Mouse (Mus musculus): ENCODE results near the gene Isg20l2. TPM values are rescaled to one million over a fixed set of nuclear protein-coding genes. Genes with fewer than 3 reads are reported as not detected.

Gene Isg20l2
- polyA plus RNA-seq, 1 experiment from 2014 or later, result 62.5 TPM

DNA sequence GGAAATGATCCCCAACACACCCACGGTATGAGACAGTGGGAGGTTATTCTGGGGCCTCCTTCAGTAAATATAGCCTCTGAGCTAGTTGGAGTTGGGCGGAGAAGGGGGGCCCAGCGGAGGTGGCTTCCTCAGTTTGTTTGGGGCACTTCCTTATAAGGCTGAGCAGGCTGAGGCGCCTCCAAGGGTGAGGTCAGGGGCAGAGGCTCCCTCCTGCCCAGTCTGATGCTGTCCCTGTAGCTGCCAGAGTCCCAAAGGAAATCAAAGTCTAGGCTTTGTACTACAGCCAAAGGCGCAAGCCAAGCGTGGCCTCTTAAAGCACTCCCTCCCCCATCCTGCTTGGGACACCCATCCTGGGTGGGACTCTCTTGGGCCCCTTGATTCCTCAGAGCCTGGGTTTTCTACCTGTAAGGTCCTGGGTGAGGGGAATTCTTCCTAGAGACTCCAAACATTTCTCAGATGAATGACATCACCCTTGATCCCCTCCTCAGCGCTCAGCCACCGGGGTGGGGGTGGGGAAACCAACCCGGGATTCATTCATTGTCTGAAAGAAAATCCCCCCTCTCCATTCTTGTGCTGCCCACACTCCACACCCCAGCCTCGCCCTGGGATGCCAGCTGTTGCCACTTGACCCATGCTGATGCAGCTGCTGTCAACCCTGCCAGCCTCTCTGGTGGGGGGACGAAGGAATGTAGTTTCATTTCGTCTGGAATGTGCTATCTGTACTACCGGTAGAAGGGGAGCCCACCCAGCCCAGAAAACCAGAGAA is 52.9 kb downstream of the Isg20l2 start:
- Histone ChIP-seq H3K9ac (peak overlapping the region; percentile 34; the same call in 1 of the 2 replicates), H3K4me1 (peaks cover 98% of the 10 kb centered on the region), H3K9me3 (replicated peaks) (no peaks in the 10 kb centered on the region), H3K36me3 (peaks cover 3% of the 10 kb centered on the region; the same call in 1 of the 2 replicates), H3K27me3 (no peaks in the 10 kb centered on the region), H3K4me3 (replicated peaks) (peak overlapping the region; percentile 6; the same call in 1 of the 2 replicates), H3K4me2 (peak overlapping the region; percentile 49), H3K27ac (peak overlapping the region; percentile 95)
- 4% methylated on average over 13 of the region's 13 CpGs for WGBS
- peak; percentile 74 for ATAC-seq (replicated peaks; ENCODE audit: low FRiP score)

DNA sequence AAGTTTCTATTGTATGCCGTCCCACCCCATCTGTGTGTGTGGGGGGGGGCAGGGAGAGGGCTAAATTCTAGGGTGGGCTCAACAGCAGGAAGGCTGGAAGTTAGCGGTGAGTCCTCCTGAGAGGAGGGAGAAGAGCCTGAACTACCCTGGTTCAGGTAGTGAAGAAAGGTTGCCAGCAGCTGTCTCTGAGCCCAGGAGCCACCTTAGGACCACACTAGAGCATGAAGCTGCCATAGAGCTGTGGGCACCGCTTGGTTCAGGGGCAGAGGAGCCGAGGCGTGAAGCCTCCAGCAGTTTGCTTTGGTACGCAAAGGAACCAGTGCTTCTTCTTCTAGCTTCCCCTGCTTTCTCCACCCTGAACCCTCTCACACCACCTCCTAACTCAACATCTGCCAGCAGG is 53.5 kb downstream of the Isg20l2 start:
- Histone ChIP-seq H3K4me3 (replicated peaks) (peak overlapping the region; percentile 6; the same call in 1 of the 2 replicates), H3K27me3 (peaks cover 3% of the 10 kb centered on the region), H3K9ac (no peak overlapping the region), H3K36me3 (no peaks in the 10 kb centered on the region), H3K9me3 (replicated peaks) (no peaks in the 10 kb centered on the region), H3K4me1 (peaks cover 96% of the 10 kb centered on the region), H3K4me2 (peak overlapping the region; percentile 49), H3K27ac (peak overlapping the region; percentile 95)
- ATAC-seq (replicated peaks; ENCODE audit: low FRiP score), result no peak
- WGBS, result 42% methylated on average over 6 of the region's 6 CpGs

- Histone ChIP-seq H3K9ac (0 out of 2 replicates have a peak overlapping the region, but pooled peaks have one; percentile 21), H3K4me1 (peaks cover 92% of the 10 kb centered on the region), H3K27me3 (peaks cover 8% of the 10 kb centered on the region), H3K36me3 (no peaks in the 10 kb centered on the region), H3K27ac (peak overlapping the region; percentile 95), H3K4me2 (peak overlapping the region; percentile 49; the same call in 1 of the 2 replicates), H3K9me3 (replicated peaks) (no peaks in the 10 kb centered on the region), H3K4me3 (replicated peaks) (no peak overlapping the region)
- WGBS, result 36% methylated on average over 3 of the region's 3 CpGs
- ATAC-seq (replicated peaks; ENCODE audit: low FRiP score), result no peak
These were observed 54.0 kb downstream of the Isg20l2 start for GRCm38 (mm10) chr3:87984094-87984493.

DNA sequence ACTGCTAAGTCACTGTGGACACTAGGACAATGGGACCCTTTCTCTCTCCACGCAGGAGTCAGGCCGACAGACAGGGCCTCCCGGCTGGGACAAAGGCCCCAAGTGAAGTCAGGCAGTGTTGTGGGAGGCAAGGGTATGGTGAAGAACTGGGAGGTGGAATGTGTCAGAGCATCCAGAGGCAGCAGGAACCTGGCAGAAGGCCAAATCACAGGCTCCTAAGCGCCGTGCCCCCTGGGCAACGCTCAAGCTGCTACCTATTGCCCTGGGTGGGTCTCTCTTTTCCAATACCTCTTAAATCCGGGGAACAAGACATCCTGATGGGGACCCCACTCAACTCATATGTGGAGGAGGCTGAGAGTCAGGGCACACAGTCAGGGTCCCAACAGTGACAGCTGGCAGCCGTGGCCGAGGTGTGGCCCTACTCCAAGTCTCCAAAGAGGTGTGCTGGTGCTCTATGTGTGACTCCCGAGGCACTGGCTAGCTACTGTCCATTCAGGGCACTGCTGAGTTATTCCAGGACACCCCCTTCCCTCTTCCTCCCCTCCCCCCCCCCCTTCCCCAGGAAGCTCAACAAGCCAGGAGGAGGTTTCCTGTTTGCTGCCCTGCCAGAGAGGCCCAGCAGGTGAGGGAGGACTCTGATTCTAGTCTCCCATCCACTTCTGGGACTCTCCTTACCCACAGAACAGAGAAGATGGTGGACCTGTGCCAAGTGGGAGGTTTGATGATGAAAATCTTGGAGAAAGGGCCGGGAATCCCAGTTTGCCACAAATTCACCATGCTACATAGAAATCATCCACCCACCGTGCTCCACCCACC is 55.6 kb downstream of the Isg20l2 start:
- H3K36me3 ChIP-seq, result no peaks in the 10 kb centered on the region
- 0 out of 2 replicates have a peak overlapping the region, but pooled peaks have one; percentile 14 for H3K9ac ChIP-seq
- H3K4me2 ChIP-seq, result peak overlapping the region; percentile 27; the same call in 1 of the 2 replicates
- no peak overlapping the region for H3K4me3 ChIP-seq (replicated peaks)
- peaks cover 76% of the 10 kb centered on the region for H3K4me1 ChIP-seq
- H3K9me3 ChIP-seq (replicated peaks), result no peaks in the 10 kb centered on the region
- peak overlapping the region; percentile 82 for H3K27ac ChIP-seq
- peaks cover 24% of the 10 kb centered on the region for H3K27me3 ChIP-seq
- ATAC-seq (replicated peaks; ENCODE audit: low FRiP score), result no peak
- 38% methylated on average over 12 of the region's 12 CpGs for WGBS

- H3K27me3 ChIP-seq, result peaks cover 36% of the 10 kb centered on the region
These were observed 56.8 kb downstream of the Isg20l2 start for GRCm38 (mm10) chr3:87986868-87987267.

DNA sequence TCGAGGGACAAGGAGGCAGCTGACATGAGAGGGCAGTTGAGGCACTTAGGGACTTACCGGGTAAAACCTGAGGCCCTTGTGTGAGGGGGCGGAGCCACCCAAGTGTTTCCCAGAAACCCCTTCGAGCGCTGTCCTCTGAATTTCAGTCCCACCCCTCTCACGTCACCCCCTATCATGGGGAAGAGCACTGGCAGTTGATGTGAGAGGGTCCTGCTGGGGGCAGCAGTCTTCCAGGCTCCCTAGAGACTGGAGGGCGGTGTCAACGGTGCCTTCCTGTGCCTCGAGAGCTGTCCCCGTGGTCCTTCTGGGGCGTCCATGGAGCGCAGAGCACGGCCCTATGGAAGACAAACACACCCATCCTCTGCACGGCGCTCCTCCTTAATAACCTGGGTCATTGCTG is 57.5 kb downstream of the Isg20l2 start:
- Histone ChIP-seq H3K27ac (peak overlapping the region; percentile 82), H3K4me3 (replicated peaks) (peak overlapping the region; percentile 41), H3K9me3 (replicated peaks) (no peaks in the 10 kb centered on the region), H3K27me3 (peaks cover 43% of the 10 kb centered on the region), H3K4me2 (peak overlapping the region; percentile 76), H3K36me3 (no peaks in the 10 kb centered on the region), H3K9ac (peak overlapping the region; percentile 27), H3K4me1 (peaks cover 57% of the 10 kb centered on the region)
- 1% methylated on average over 15 of the region's 15 CpGs for WGBS
- peak; percentile 29 for ATAC-seq (replicated peaks; ENCODE audit: low FRiP score)

More at GRCm38 (mm10) chr3:87986868-87987267, 56.8 kb downstream of the Isg20l2 start:
- whole genome bisulfite sequencing, result under 1% methylated on average over 17 of the region's 17 CpGs
- H3K9ac ChIP-seq, result 0 out of 2 replicates have a peak overlapping the region, but pooled peaks have one; percentile 27
- H3K36me3 ChIP-seq, result no peaks in the 10 kb centered on the region
- H3K4me3 ChIP-seq (replicated peaks), result peak overlapping the region; percentile 41
- peak overlapping the region; percentile 82 for H3K27ac ChIP-seq
- H3K4me2 ChIP-seq, result peak overlapping the region; percentile 76
- peaks cover 64% of the 10 kb centered on the region for H3K4me1 ChIP-seq
- peak; percentile 73 for ATAC-seq (replicated peaks; ENCODE audit: low FRiP score)
- H3K9me3 ChIP-seq (replicated peaks), result no peaks in the 10 kb centered on the region

DNA sequence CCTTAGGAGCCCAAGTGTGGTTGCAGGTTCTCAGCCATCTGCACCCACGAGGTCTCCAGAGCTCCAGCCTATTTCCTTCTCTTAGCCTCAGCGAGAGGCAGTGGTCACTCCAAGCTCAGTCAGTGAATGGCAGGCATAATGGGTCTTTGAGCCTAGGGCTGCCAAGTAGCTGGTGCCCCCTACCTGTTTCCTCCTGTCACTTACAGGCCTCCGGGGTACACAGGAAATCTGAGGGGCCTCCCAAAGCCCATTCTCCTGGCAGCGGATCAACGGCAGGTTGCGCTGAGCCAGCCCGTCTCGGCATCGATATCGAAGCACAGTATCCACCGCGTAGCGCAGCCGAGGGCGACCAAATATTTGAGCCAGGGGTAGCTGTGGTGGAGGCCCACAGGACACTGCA is 58.0 kb downstream of the Isg20l2 start:
- H3K4me3 ChIP-seq (replicated peaks), result peak overlapping the region; percentile 41
- H3K27ac ChIP-seq, result no peak overlapping the region
- WGBS, result 2% methylated on average over 15 of the region's 15 CpGs
- H3K4me1 ChIP-seq, result peaks cover 52% of the 10 kb centered on the region
- H3K27me3 ChIP-seq, result peaks cover 48% of the 10 kb centered on the region
- no peak for ATAC-seq (replicated peaks; ENCODE audit: low FRiP score)
- H3K9ac ChIP-seq, result peak overlapping the region; percentile 27
- peak overlapping the region; percentile 76 for H3K4me2 ChIP-seq
- no peaks in the 10 kb centered on the region for H3K36me3 ChIP-seq
- H3K9me3 ChIP-seq (replicated peaks), result no peaks in the 10 kb centered on the region

- H3K9ac ChIP-seq, result no peak overlapping the region
- no peak overlapping the region for H3K4me2 ChIP-seq
- no peak overlapping the region for H3K27ac ChIP-seq
- no peak overlapping the region for H3K4me3 ChIP-seq (replicated peaks)
- ATAC-seq (replicated peaks; ENCODE audit: low FRiP score), result no peak
- H3K9me3 ChIP-seq (replicated peaks), result no peaks in the 10 kb centered on the region
- WGBS, result 28% methylated on average over 10 of the region's 10 CpGs
- no peaks in the 10 kb centered on the region for H3K36me3 ChIP-seq
- H3K4me1 ChIP-seq, result peaks cover 34% of the 10 kb centered on the region
- peaks cover 66% of the 10 kb centered on the region for H3K27me3 ChIP-seq
These were observed 59.8 kb downstream of the Isg20l2 start for GRCm38 (mm10) chr3:87989935-87990334.

Other genes with a start within 250 kb of the Isg20l2 start
- 0.66 and 0.84 TPM in 2 replicates for gene Lrrc71, start 181.7 kb upstream of the Isg20l2 start, polyA plus RNA-seq (2015; fragmentation: Nextera tagmentation; extraction: Ambion mirVana)
- gene Ntrk1, start 135.2 kb upstream of the Isg20l2 start, polyA plus RNA-seq (2015; fragmentation: Nextera tagmentation; extraction: Ambion mirVana), result 6.1 and 8.4 TPM in 2 replicates
- gene Insrr, start 133.4 kb upstream of the Isg20l2 start, polyA plus RNA-seq (2015; fragmentation: Nextera tagmentation; extraction: Ambion mirVana), result 1.2 and 1.5 TPM in 2 replicates
- 40.8 and 51.0 TPM in 2 replicates for gene Pear1, start 106.0 kb upstream of the Isg20l2 start, polyA plus RNA-seq (2015; fragmentation: Nextera tagmentation; extraction: Ambion mirVana)
- 0.09 TPM in 1 of 2 replicates, not detected in the other for gene Sh2d2a, start 83.6 kb upstream of the Isg20l2 start, polyA plus RNA-seq (2015; fragmentation: Nextera tagmentation; extraction: Ambion mirVana)
- 14.4 and 16.1 TPM in 2 replicates for gene Prcc, start 44.7 kb upstream of the Isg20l2 start, polyA plus RNA-seq (2015; fragmentation: Nextera tagmentation; extraction: Ambion mirVana)
- gene Hdgf, start 24.0 kb upstream of the Isg20l2 start, polyA plus RNA-seq (2015; fragmentation: Nextera tagmentation; extraction: Ambion mirVana), result 221 and 234 TPM in 2 replicates
- gene Mrpl24, start 10.8 kb upstream of the Isg20l2 start, polyA plus RNA-seq (2015; fragmentation: Nextera tagmentation; extraction: Ambion mirVana), result 85.4 TPM in 2 replicates
- 17.7 and 23.0 TPM in 2 replicates for gene Rrnad1, start 403 bp downstream of the Isg20l2 start, polyA plus RNA-seq (2015; fragmentation: Nextera tagmentation; extraction: Ambion mirVana)
- gene Crabp2, start 18.4 kb downstream of the Isg20l2 start, polyA plus RNA-seq (2015; fragmentation: Nextera tagmentation; extraction: Ambion mirVana), result 81.1 and 82.3 TPM in 2 replicates
- gene Nes, start 40.8 kb downstream of the Isg20l2 start, polyA plus RNA-seq (2015; fragmentation: Nextera tagmentation; extraction: Ambion mirVana), result 31.1 and 34.6 TPM in 2 replicates
- gene Bcan, start 69.9 kb downstream of the Isg20l2 start, polyA plus RNA-seq (2015; fragmentation: Nextera tagmentation; extraction: Ambion mirVana), result 0.17 and 0.33 TPM in 2 replicates
- gene Hapln2, start 97.3 kb downstream of the Isg20l2 start, polyA plus RNA-seq (2015; fragmentation: Nextera tagmentation; extraction: Ambion mirVana), result 0.12 and 0.23 TPM in 2 replicates
- 38.2 and 45.4 TPM in 2 replicates for gene Gpatch4, start 112.8 kb downstream of the Isg20l2 start, polyA plus RNA-seq (2015; fragmentation: Nextera tagmentation; extraction: Ambion mirVana)
- gene Naxe, start 128.2 kb downstream of the Isg20l2 start, polyA plus RNA-seq (2015; fragmentation: Nextera tagmentation; extraction: Ambion mirVana), result 164 and 174 TPM in 2 replicates
- gene Ttc24, start 148.0 kb downstream of the Isg20l2 start, polyA plus RNA-seq (2015; fragmentation: Nextera tagmentation; extraction: Ambion mirVana), result not detected in 2 replicates
- 18.5 and 22.1 TPM in 2 replicates for gene Iqgap3, start 151.7 kb downstream of the Isg20l2 start, polyA plus RNA-seq (2015; fragmentation: Nextera tagmentation; extraction: Ambion mirVana)
- 18.5 and 21.5 TPM in 2 replicates for gene Mef2d, start 212.1 kb downstream of the Isg20l2 start, polyA plus RNA-seq (2015; fragmentation: Nextera tagmentation; extraction: Ambion mirVana)